Mouse (Mus musculus): Measurements from ENCODE around the gene Abcg3. TPM values are rescaled to one million over a fixed set of nuclear protein-coding genes. Genes with fewer than 3 reads are reported as not detected.

The Abcg3 gene
- total RNA-seq (2014; fragmentation: Nextera tagmentation) (not detected in 2 replicates), total RNA-seq (2017) (0.11 TPM in 1 of 2 replicates, not detected in the other), polyA plus RNA-seq (2012) (not detected in 2 replicates)

- TF ChIP-seq TAL1 (conservative IDR thresholded peaks at IDR 0.05; ENCODE audit: low read depth, low read length) (no peak), GATA2 (IDR thresholded peaks at IDR 0.05; ENCODE audit: borderline replicate concordance, low read depth, low read length) (no peak), GATA1 (IDR thresholded peaks at IDR 0.05; ENCODE audit: borderline replicate concordance, low read length) (no peak), CTCF (IDR thresholded peaks at IDR 0.05; ENCODE audit: low read depth, low read length) (no peak), POLR2AphosphoS5 (IDR thresholded peaks at IDR 0.05; ENCODE audit: insufficient replicate concordance, low read depth, low read length) (no peak)
- Histone ChIP-seq H3K9me3 (replicated peaks) (peaks cover 39% of the 10 kb centered on the region), H3K4me1 (ENCODE audit: insufficient read depth, low read depth, low read length) (no peaks in the 10 kb centered on the region), H3K27me3 (ENCODE audit: insufficient read depth, low read length) (no peaks in the 10 kb centered on the region), H3K4me3 (ENCODE audit: low read depth, low read length) (no peak within 1 kb of the TSS), H3K36me3 (replicated peaks) (no peaks in the 10 kb centered on the region)
- no peak for DNase-seq (ENCODE audit: low spot score)
- ATAC-seq (ENCODE audit: extremely low read depth, insufficient number of reproducible peaks, low FRiP score, poor library complexity, severe bottlenecking) = no peak
Measured at GRCm38 (mm10) chr5:104982535-104982934, at the start of gene Abcg3. Abcg3 (minus strand) TSS chr5:104982718.

GRCm38 (mm10) chr5:105012551-105012950, 30.0 kb upstream of the Abcg3 start:
- no peaks in the 10 kb centered on the region for H3K4me1 ChIP-seq (ENCODE audit: insufficient read depth, low read depth, low read length)
- H3K36me3 ChIP-seq (replicated peaks) = no peaks in the 10 kb centered on the region
- TF ChIP-seq TAL1 (conservative IDR thresholded peaks at IDR 0.05; ENCODE audit: low read depth, low read length) (no peak), GATA1 (IDR thresholded peaks at IDR 0.05; ENCODE audit: borderline replicate concordance, low read length) (no peak), POLR2AphosphoS5 (IDR thresholded peaks at IDR 0.05; ENCODE audit: insufficient replicate concordance, low read depth, low read length) (no peak), GATA2 (IDR thresholded peaks at IDR 0.05; ENCODE audit: borderline replicate concordance, low read depth, low read length) (no peak), CTCF (IDR thresholded peaks at IDR 0.05; ENCODE audit: low read depth, low read length) (no peak)
- no peak overlapping the region for H3K4me3 ChIP-seq (ENCODE audit: low read depth, low read length)
- DNase-seq (ENCODE audit: low spot score) = no peak
- H3K27me3 ChIP-seq (ENCODE audit: insufficient read depth, low read length) = no peaks in the 10 kb centered on the region
- H3K9me3 ChIP-seq (replicated peaks) = peaks cover 24% of the 10 kb centered on the region
- no peak for ATAC-seq (ENCODE audit: extremely low read depth, insufficient number of reproducible peaks, low FRiP score, poor library complexity, severe bottlenecking)

GRCm38 (mm10) chr5:105011570-105011969, 29.1 kb upstream of the Abcg3 start:
- Histone ChIP-seq H3K9me3 (replicated peaks) (peaks cover 17% of the 10 kb centered on the region), H3K4me3 (ENCODE audit: low read depth, low read length) (no peak overlapping the region), H3K36me3 (replicated peaks) (no peaks in the 10 kb centered on the region), H3K27me3 (ENCODE audit: insufficient read depth, low read length) (no peaks in the 10 kb centered on the region), H3K4me1 (ENCODE audit: insufficient read depth, low read depth, low read length) (no peaks in the 10 kb centered on the region)
- DNase-seq (ENCODE audit: low spot score) (no peak), ATAC-seq (ENCODE audit: extremely low read depth, insufficient number of reproducible peaks, low FRiP score, poor library complexity, severe bottlenecking) (no peak)
- TF ChIP-seq CTCF (IDR thresholded peaks at IDR 0.05; ENCODE audit: low read depth, low read length) (no peak), GATA2 (IDR thresholded peaks at IDR 0.05; ENCODE audit: borderline replicate concordance, low read depth, low read length) (no peak), TAL1 (conservative IDR thresholded peaks at IDR 0.05; ENCODE audit: low read depth, low read length) (no peak), POLR2AphosphoS5 (IDR thresholded peaks at IDR 0.05; ENCODE audit: insufficient replicate concordance, low read depth, low read length) (no peak), GATA1 (IDR thresholded peaks at IDR 0.05; ENCODE audit: borderline replicate concordance, low read length) (no peak)

GRCm38 (mm10) chr5:105010376-105010775, 27.9 kb upstream of the Abcg3 start:
- H3K36me3 ChIP-seq (replicated peaks) = no peaks in the 10 kb centered on the region
- no peak overlapping the region for H3K4me3 ChIP-seq (ENCODE audit: low read depth, low read length)
- H3K9me3 ChIP-seq (replicated peaks) = peaks cover 16% of the 10 kb centered on the region
- H3K4me1 ChIP-seq (ENCODE audit: insufficient read depth, low read depth, low read length) = no peaks in the 10 kb centered on the region
- no peaks in the 10 kb centered on the region for H3K27me3 ChIP-seq (ENCODE audit: insufficient read depth, low read length)
- TF ChIP-seq TAL1 (conservative IDR thresholded peaks at IDR 0.05; ENCODE audit: low read depth, low read length) (no peak), POLR2AphosphoS5 (IDR thresholded peaks at IDR 0.05; ENCODE audit: insufficient replicate concordance, low read depth, low read length) (no peak)
- DNase-seq (ENCODE audit: low spot score) (no peak), ATAC-seq (ENCODE audit: extremely low read depth, insufficient number of reproducible peaks, low FRiP score, poor library complexity, severe bottlenecking) (no peak)

GRCm38 (mm10) chr5:104989411-104989810, 6.9 kb upstream of the Abcg3 start:
- DNase-seq (ENCODE audit: low spot score) = no peak
- no peak for ATAC-seq (ENCODE audit: extremely low read depth, insufficient number of reproducible peaks, low FRiP score, poor library complexity, severe bottlenecking)
- TF ChIP-seq GATA2 (IDR thresholded peaks at IDR 0.05; ENCODE audit: borderline replicate concordance, low read depth, low read length) (no peak), CTCF (IDR thresholded peaks at IDR 0.05; ENCODE audit: low read depth, low read length) (no peak)
- Histone ChIP-seq H3K4me3 (ENCODE audit: low read depth, low read length) (no peak overlapping the region), H3K4me1 (ENCODE audit: insufficient read depth, low read depth, low read length) (no peaks in the 10 kb centered on the region), H3K27me3 (ENCODE audit: insufficient read depth, low read length) (no peaks in the 10 kb centered on the region), H3K9me3 (replicated peaks) (peaks cover 23% of the 10 kb centered on the region), H3K36me3 (replicated peaks) (no peaks in the 10 kb centered on the region)

- Histone ChIP-seq H3K27me3 (ENCODE audit: insufficient read depth, low read length) (no peaks in the 10 kb centered on the region), H3K4me3 (ENCODE audit: low read depth, low read length) (no peak overlapping the region), H3K9me3 (replicated peaks) (peaks cover 26% of the 10 kb centered on the region), H3K36me3 (replicated peaks) (no peaks in the 10 kb centered on the region), H3K4me1 (ENCODE audit: insufficient read depth, low read depth, low read length) (no peaks in the 10 kb centered on the region)
- no peak for TF ChIP-seq POLR2AphosphoS5 (IDR thresholded peaks at IDR 0.05; ENCODE audit: insufficient replicate concordance, low read depth, low read length)
- no peak for TF ChIP-seq GATA1 (IDR thresholded peaks at IDR 0.05; ENCODE audit: borderline replicate concordance, low read length)
- TF ChIP-seq CTCF (IDR thresholded peaks at IDR 0.05; ENCODE audit: low read depth, low read length) = no peak
- no peak for TF ChIP-seq TAL1 (conservative IDR thresholded peaks at IDR 0.05; ENCODE audit: low read depth, low read length)
- no peak for TF ChIP-seq GATA2 (IDR thresholded peaks at IDR 0.05; ENCODE audit: borderline replicate concordance, low read depth, low read length)
- ATAC-seq (ENCODE audit: extremely low read depth, insufficient number of reproducible peaks, low FRiP score, poor library complexity, severe bottlenecking) (no peak), DNase-seq (ENCODE audit: low spot score) (no peak)
Measured at GRCm38 (mm10) chr5:104988000-104988399, 5.5 kb upstream of the Abcg3 start.

GRCm38 (mm10) chr5:104986706-104987105, 4.2 kb upstream of the Abcg3 start:
- no peak for TF ChIP-seq POLR2AphosphoS5 (IDR thresholded peaks at IDR 0.05; ENCODE audit: insufficient replicate concordance, low read depth, low read length)
- TF ChIP-seq GATA1 (IDR thresholded peaks at IDR 0.05; ENCODE audit: borderline replicate concordance, low read length) = no peak
- no peak for TF ChIP-seq TAL1 (conservative IDR thresholded peaks at IDR 0.05; ENCODE audit: low read depth, low read length)
- no peak for TF ChIP-seq GATA2 (IDR thresholded peaks at IDR 0.05; ENCODE audit: borderline replicate concordance, low read depth, low read length)
- TF ChIP-seq CTCF (IDR thresholded peaks at IDR 0.05; ENCODE audit: low read depth, low read length) = no peak
- no peaks in the 10 kb centered on the region for H3K4me1 ChIP-seq (ENCODE audit: insufficient read depth, low read depth, low read length)
- H3K36me3 ChIP-seq (replicated peaks) = no peaks in the 10 kb centered on the region
- no peak for DNase-seq (ENCODE audit: low spot score)
- H3K9me3 ChIP-seq (replicated peaks) = peaks cover 32% of the 10 kb centered on the region
- H3K4me3 ChIP-seq (ENCODE audit: low read depth, low read length) = no peak overlapping the region
- no peak for ATAC-seq (ENCODE audit: extremely low read depth, insufficient number of reproducible peaks, low FRiP score, poor library complexity, severe bottlenecking)
- H3K27me3 ChIP-seq (ENCODE audit: insufficient read depth, low read length) = no peaks in the 10 kb centered on the region
